Mouse (Mus musculus) hindbrain, embryonic 16.5 days (tissue): ENCODE measurements around the gene Acan. TPM values are rescaled to one million over a fixed set of nuclear protein-coding genes. Genes with fewer than 3 reads are reported as not detected.

Experiments used
- ATAC-seq: fragments of 200-750 bp; cut with Nextera tagmentation; 2 replicates; pipeline ENCODE4 v1.8.0; 2017; ENCODE audit warnings: moderate TSS enrichment, moderate library complexity
- H3K27ac ChIP-seq: fragments of 300-500 bp; sonication (generic); 2 replicates; pipeline ENCODE4 v1.5.1; 2014; ENCODE audit warnings: low read depth, mild to moderate bottlenecking, control low read depth, low read length, moderate library complexity
- H3K27me3 ChIP-seq: fragments of 300-500 bp; sonication (generic); replicated peaks from 2 replicates; pipeline ENCODE4 v1.6.1; 2014; ENCODE audit warnings: low read length; ENCODE audit not compliant: control insufficient read depth, insufficient read depth
- H3K36me3 ChIP-seq: fragments of 300-500 bp; sonication (generic); 2 replicates; pipeline ENCODE4 v1.6.1; 2014; ENCODE audit warnings: mild to moderate bottlenecking, low read length, moderate library complexity, mixed read lengths; ENCODE audit not compliant: control insufficient read depth, insufficient read depth
- H3K4me1 ChIP-seq: fragments of 300-500 bp; sonication (generic); 2 replicates; pipeline ENCODE4 v1.6.1; 2014; ENCODE audit warnings: low read depth, low read length; ENCODE audit not compliant: control insufficient read depth, insufficient read depth
- H3K4me2 ChIP-seq: fragments of 300-500 bp; sonication (generic); 2 replicates; pipeline ENCODE4 v1.6.1; 2014; ENCODE audit warnings: mild to moderate bottlenecking, low read length, control low read depth, moderate library complexity
- H3K4me3 ChIP-seq: fragments of 300-500 bp; sonication (generic); 2 replicates; pipeline ENCODE4 v1.5.1; 2014; ENCODE audit warnings: mild to moderate bottlenecking, low read length, control low read depth, moderate library complexity
- H3K9ac ChIP-seq: fragments of 300-500 bp; sonication (generic); 2 replicates; pipeline ENCODE4 v1.6.1; 2014; ENCODE audit warnings: low read depth, mild to moderate bottlenecking, control low read depth, low read length, moderate library complexity
- H3K9me3 ChIP-seq: fragments of 300-500 bp; sonication (generic); 2 replicates; pipeline ENCODE4 v1.6.1; 2014; ENCODE audit warnings: mild to moderate bottlenecking, low read length, moderate library complexity; ENCODE audit not compliant: control insufficient read depth
- WGBS: fragments of 180-500 bp; shearing (Covaris S2); extraction: QIAGEN DNeasy Blood & Tissue Kit; methylation state at CpG from one replicate; pipeline ENCODE4 v1.1.7; 2014; 5-methylcytosine and 5-hydroxymethylcytosine counted together
- polyA plus RNA-seq: library from polyadenylated mRNA; unstranded; fragments of >200 nt; fragmentation: Nextera tagmentation; extraction: Ambion mirVana; gene quantifications from 2 replicates; pipeline ENCODE4 v1.2.1, GENCODE M21; 2015

The Acan gene
- polyA plus RNA-seq, 1 experiment from 2014 or later: 0.36 TPM

- peak within 1 kb of the TSS; percentile 96 for H3K4me2 ChIP-seq
- peak; percentile 95 for ATAC-seq
- peak within 1 kb of the TSS; percentile 44; the same call in 1 of the 2 replicates for H3K27ac ChIP-seq
- WGBS: under 1% methylated on average over 39 of the region's 39 CpGs
- no peaks in the 10 kb centered on the region for H3K36me3 ChIP-seq
- H3K4me1 ChIP-seq: peaks cover 10% of the 10 kb centered on the region
- H3K4me3 ChIP-seq: peak within 1 kb of the TSS; percentile 67
- no peaks in the 10 kb centered on the region; the same call in 1 of the 2 replicates for H3K27me3 ChIP-seq
- no peaks in the 10 kb centered on the region for H3K9me3 ChIP-seq
- H3K9ac ChIP-seq: peak within 1 kb of the TSS; percentile 65
Measured at GRCm38 (mm10) chr7:79148711-79149266, 95.5 kb downstream of the Acan start, which contains the start of gene Mfge8. Gene Mfge8 (minus strand): TSS chr7:79149060.

- no peak for ATAC-seq
- no peaks in the 10 kb centered on the region for H3K9me3 ChIP-seq
- peaks cover 10% of the 10 kb centered on the region for H3K4me1 ChIP-seq
- no peak overlapping the region for H3K27ac ChIP-seq
- 77% methylated on average over 6 of the region's 6 CpGs for WGBS
- H3K36me3 ChIP-seq: no peaks in the 10 kb centered on the region
- H3K4me2 ChIP-seq: no peak overlapping the region; the same call in 1 of the 2 replicates
- no peaks in the 10 kb centered on the region; the same call in 1 of the 2 replicates for H3K27me3 ChIP-seq
- H3K4me3 ChIP-seq: no peak overlapping the region
- no peak overlapping the region for H3K9ac ChIP-seq
Measured at GRCm38 (mm10) chr7:79149522-79149921, 96.2 kb downstream of the Acan start.

GRCm38 (mm10) chr7:79159406-79159805 is 106.1 kb downstream of the Acan start:
- H3K4me1 ChIP-seq: no peaks in the 10 kb centered on the region
- H3K9me3 ChIP-seq: peaks cover 2% of the 10 kb centered on the region; the same call in 1 of the 2 replicates
- H3K9ac ChIP-seq: no peak overlapping the region
- no peak overlapping the region for H3K27ac ChIP-seq
- no peak for ATAC-seq
- no peak overlapping the region for H3K4me3 ChIP-seq
- H3K4me2 ChIP-seq: no peak overlapping the region
- WGBS: 71% methylated on average over 1 of the region's 1 CpGs
- no peaks in the 10 kb centered on the region for H3K36me3 ChIP-seq
- no peaks in the 10 kb centered on the region for H3K27me3 ChIP-seq

Other genes with a start within 250 kb of the Acan start
- gene Det1, start 206.2 kb upstream of the Acan start, polyA plus RNA-seq: 9.9 and 12.1 TPM in 2 replicates
- 57.7 and 65.3 TPM in 2 replicates for gene Aen, start 157.6 kb upstream of the Acan start, polyA plus RNA-seq
- gene Isg20, start 140.1 kb upstream of the Acan start, polyA plus RNA-seq: 1.6 and 2.1 TPM in 2 replicates
- gene Hapln3, start 77.5 kb downstream of the Acan start, polyA plus RNA-seq: 2.3 and 4.4 TPM in 2 replicates
- gene Mfge8, start 95.6 kb downstream of the Acan start, polyA plus RNA-seq: 281 and 351 TPM in 2 replicates
- gene Abhd2, start 219.7 kb downstream of the Acan start, polyA plus RNA-seq: 16.3 and 21.4 TPM in 2 replicates